9 mouse cellular contexts compared by ENCODE assay signal in the genomic region with DNA sequence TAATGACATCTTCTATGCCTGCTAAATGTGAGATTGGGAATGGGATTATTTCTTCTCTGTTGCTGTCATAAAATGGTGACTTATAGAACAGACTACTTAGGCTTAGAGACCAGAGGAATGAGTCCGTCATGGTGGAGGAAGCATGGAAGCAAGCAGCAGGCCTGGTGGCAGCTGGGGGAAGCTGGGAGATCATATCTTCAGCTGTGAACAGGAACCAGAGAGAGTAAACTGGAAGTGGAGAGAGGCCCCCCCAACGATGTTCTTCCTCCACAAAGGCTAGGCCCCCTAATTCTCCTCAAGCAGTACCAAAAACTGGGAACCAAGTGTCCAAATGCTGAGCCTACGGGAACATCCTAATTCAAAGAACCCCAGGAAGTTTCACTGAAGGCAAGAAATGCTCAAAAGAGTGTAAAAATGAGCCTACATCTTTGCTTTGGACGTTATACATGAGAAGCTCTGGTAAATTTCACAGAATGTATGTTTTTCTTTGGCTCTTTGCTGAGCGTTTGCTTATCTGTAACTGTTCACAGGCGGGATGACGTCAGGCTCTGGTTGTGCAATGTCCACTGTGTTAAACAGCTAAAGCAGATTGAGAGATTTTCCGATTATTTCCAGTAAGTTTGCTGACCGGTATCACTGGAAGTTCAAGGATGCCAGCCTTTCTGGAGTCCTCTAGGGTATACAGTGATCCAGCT.
A peak's percentile ranks its signal among the peaks of the same experiment; 100 is the strongest.
DNase-seq lines count a peak whose midpoint lies in the region; ATAC-seq lines count a peak whose summit lies in the region.
"Had no signal": no experiment of that assay in that cellular context is flagged by ENCODE, and none has a peak within 500 bp of the region (broad histone marks: within the 10 kb centered on the region; RNA-seq: fewer than 3 reads in every experiment).

No protein-coding gene starts in this region.

- no peaks in the 10 kb centered on the region for H3K9me3 ChIP-seq in heart, embryonic 10.5 days
- no peaks in the 10 kb centered on the region for H3K9me3 ChIP-seq in liver, embryonic 11.5 days (ENCODE audit: control insufficient read depth, low read length)
- H3K9me3 ChIP-seq: midbrain, embryonic 12.5 days had no signal

- H3K4me3 ChIP-seq in heart, embryonic 10.5 days, result no peak overlapping the region
- H3K4me3 ChIP-seq in liver, embryonic 11.5 days (ENCODE audit: low read depth, low read length), result no peak overlapping the region
- H3K4me3 ChIP-seq: midbrain, embryonic 12.5 days had no signal

- ATAC-seq in liver, embryonic 11.5 days (replicated peaks; ENCODE audit: low FRiP score), result peak; percentile 56
- peak; percentile 77 for ATAC-seq in megakaryocyte-erythroid progenitor cell, adult 5-6 weeks (replicated peaks; ENCODE audit: low FRiP score, low TSS enrichment, poor library complexity, severe bottlenecking)

- WGBS in heart, embryonic 10.5 days, result 47% methylated on average over 9 of the region's 9 CpGs
- 34% methylated on average over 9 of the region's 9 CpGs for WGBS in liver, embryonic 11.5 days

- DNase-seq in heart, embryonic 10.5 days (ENCODE audit: low spot score), result no peak
- no peak for DNase-seq in heart, postnatal 25 days (ENCODE audit: low spot score)
- DNase-seq in adrenal gland, postnatal 14 days, result peak; percentile 80
- DNase-seq in liver, embryonic 11.5 days (ENCODE audit: low spot score), result peak; percentile 43
- DNase-seq in embryo, embryonic 9.5 days (ENCODE audit: extremely low spot score), result no peak
- DNase-seq in gastrocnemius, adult 18-20 months (ENCODE audit: low spot score), result no peak
- DNase-seq in left cerebral cortex, postnatal 25 days (ENCODE audit: low spot score in 2 of 2), result no peak

- H3K4me2 ChIP-seq in liver, embryonic 11.5 days, result no peak overlapping the region
- H3K4me2 ChIP-seq: midbrain, embryonic 12.5 days had no signal

- no peaks in the 10 kb centered on the region for H3K36me3 ChIP-seq in heart, embryonic 10.5 days
- no peaks in the 10 kb centered on the region for H3K36me3 ChIP-seq in liver, embryonic 11.5 days (ENCODE audit: control insufficient read depth, insufficient read depth, low read length)
- H3K36me3 ChIP-seq: midbrain, embryonic 12.5 days had no signal

- peak overlapping the region; percentile 48; the same call in 1 of the 2 replicates for H3K27ac ChIP-seq in heart, embryonic 10.5 days
- no peak overlapping the region; the same call in 1 of the 2 replicates for H3K27ac ChIP-seq in liver, embryonic 11.5 days (ENCODE audit: low read depth, low read length)
- H3K27ac ChIP-seq: midbrain, embryonic 12.5 days had no signal

- H3K9ac ChIP-seq in liver, embryonic 11.5 days (ENCODE audit: low read depth, low read length), result no peak overlapping the region
- H3K9ac ChIP-seq: midbrain, embryonic 12.5 days had no signal

- H3K27me3 ChIP-seq in heart, embryonic 10.5 days (ENCODE audit: insufficient read depth, poor library complexity, severe bottlenecking), result no peaks in the 10 kb centered on the region
- no peaks in the 10 kb centered on the region for H3K27me3 ChIP-seq in liver, embryonic 11.5 days (replicated peaks; ENCODE audit: control insufficient read depth, insufficient read depth, low read length)
- H3K27me3 ChIP-seq: midbrain, embryonic 12.5 days had no signal

- intact Hi-C loops in heart, postnatal 25 days (cut with DNase I), result loop anchor here (5.0 kb wide), 1 partner anchor 45 kb away; no protein-coding TSS in a partner anchor
- intact Hi-C loops in left cerebral cortex, postnatal 25 days (cut with DNase I), result no loop called here

- peaks cover 9% of the 10 kb centered on the region; the same call in 1 of the 2 replicates for H3K4me1 ChIP-seq in heart, embryonic 10.5 days
- peaks cover 18% of the 10 kb centered on the region for H3K4me1 ChIP-seq in liver, embryonic 11.5 days (replicated peaks; ENCODE audit: control insufficient read depth, insufficient read depth, low read length)
- H3K4me1 ChIP-seq: midbrain, embryonic 12.5 days had no signal

Comparison
In these comparisons a context has a peak if more than half of its experiments do, and no peak if none do; other contexts are left out.
1. DNase-seq: peak in adrenal gland, postnatal 14 days (single experiment) and liver, embryonic 11.5 days (single experiment); none in heart, embryonic 10.5 days (single experiment), heart, postnatal 25 days (single experiment), embryo, embryonic 9.5 days (single experiment), gastrocnemius, adult 18-20 months (single experiment) and left cerebral cortex, postnatal 25 days (0 of 2).